Mouse (Mus musculus) embryonic fibroblast, embryonic 13.5 days (primary cell): ENCODE data around the gene RPS10-NUDT3.

Experiments
- CTCF ChIP-seq: IDR thresholded peaks from 2 replicates; pipeline ENCODE4 v1.5.1; 2011; ENCODE audit warnings: mild to moderate bottlenecking, control low read depth, low read length, moderate library complexity, borderline replicate concordance; ENCODE audit not compliant: insufficient read depth
- POLR2A ChIP-seq: IDR thresholded peaks from 2 replicates; pipeline ENCODE4 v1.6.1; 2011; ENCODE audit warnings: low read depth, mild to moderate bottlenecking, control low read depth, low read length, moderate library complexity

- TF ChIP-seq POLR2A (no peak), CTCF (no peak)
Measured at GRCm38 (mm10) chr17:27656414-27656813, 21.4 kb upstream of the RPS10-NUDT3 start.
